Mouse (Mus musculus) A20 (cell line): ENCODE data around the gene Ubtd1.

Source experiments
- DNase-seq: peaks from one replicate; pipeline ENCODE4 v3.0.0-alpha.2; 2011; ENCODE audit warnings: low read depth, low spot score

The Ubtd1 gene

GRCm38 (mm10) chr19:41993484-41993883 is 11.9 kb downstream of the Ubtd1 start:
- no peak for DNase-seq

DNA sequence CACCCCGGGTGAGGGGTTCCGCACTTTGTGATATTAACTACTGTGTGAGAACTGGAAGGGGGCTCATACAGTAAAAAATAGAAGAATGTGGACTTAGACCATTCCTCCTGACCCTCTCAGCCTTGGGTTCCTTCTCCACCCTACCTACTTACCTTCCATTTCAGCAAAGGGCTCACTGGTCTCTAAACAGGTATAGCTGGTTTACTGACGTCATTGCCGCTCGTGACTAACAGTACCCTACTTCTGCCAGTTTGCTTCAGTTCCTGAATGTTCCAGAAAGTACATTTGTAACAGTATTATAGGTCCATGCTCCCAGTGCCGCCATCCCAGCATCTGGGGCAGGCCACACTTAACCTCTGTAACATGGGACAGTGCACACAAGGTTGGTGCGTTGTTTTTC is 12.5 kb downstream of the Ubtd1 start:
- no peak for DNase-seq

DNA sequence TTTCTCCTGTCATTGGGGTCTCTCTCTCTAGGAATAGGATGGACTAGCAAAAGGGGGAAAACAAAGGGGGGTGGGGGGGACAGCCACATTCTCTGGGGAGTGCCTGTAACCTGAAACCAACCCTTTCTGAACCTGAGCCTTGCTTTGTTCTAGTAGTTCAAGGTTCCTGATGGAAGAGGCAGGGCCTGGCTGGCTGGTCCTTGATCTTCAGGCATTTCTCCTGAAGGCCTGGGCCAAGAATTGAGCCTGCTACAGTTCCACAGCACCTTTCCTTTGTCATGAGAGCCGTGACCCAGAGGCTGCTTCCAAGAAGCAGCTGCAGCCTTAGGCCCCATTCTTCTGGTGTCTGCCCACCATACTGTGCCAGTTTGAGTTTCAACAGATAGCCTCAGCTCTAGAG is 13.9 kb downstream of the Ubtd1 start:
- no peak for DNase-seq

GRCm38 (mm10) chr19:41997090-41997489 is 15.5 kb downstream of the Ubtd1 start:
- no peak for DNase-seq

- no peak for DNase-seq
Measured at GRCm38 (mm10) chr19:41998770-41999548, 17.4 kb downstream of the Ubtd1 start.

DNA sequence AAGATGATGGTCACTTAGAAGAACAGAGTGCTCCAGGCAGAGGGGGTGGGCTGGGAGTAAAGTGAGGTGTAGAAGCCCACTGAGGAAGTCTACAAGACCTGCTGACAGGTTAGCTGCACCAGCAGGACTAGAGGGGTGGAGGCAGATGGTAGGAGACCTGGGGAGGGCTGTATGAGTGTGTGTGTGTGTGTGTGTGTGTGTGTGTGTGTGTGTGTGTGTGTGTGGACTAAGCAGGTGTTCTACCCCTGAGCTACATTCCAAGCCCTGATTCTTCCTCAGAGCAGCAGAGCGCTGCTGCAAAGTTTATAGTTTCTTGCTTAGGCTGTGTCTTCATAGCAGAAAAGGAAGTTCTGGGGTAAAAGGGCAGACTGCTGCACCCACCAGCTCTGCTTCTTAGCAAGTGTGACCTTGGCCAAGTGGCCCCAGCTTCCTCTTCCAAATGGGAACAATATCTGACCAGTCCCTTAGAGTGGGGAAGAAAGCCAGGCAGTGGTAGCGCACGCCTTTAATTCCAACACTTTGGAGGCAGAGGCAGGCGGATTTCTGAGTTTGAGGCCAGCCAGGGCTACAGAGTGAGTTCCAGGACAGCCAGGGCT is 18.2 kb downstream of the Ubtd1 start:
- DNase-seq, result no peak

DNA sequence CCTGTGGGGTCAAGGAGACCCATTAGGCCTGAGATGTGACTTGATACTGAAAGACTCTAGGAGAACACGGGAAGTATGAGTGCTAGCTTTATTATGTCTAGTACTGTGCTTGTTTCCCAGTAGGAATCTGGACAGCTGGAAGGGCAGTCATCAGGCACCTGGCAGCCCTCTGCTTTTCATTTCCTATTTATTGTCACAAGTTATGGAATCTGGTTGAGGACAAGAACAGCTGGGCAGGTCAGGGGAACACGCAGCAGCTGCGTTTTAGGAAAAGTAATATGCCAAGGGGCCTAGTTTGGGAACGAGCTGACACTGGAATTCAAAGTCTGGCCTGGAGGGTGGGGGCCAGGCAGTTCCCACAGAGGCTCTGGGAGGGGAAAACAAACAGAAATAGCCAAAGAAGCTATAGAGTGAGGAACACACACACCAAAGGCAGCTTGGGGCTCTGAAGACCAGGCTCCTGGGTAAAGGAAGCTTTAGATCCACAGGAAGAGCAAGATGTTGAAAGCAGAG is 18.9 kb downstream of the Ubtd1 start:
- no peak for DNase-seq

- DNase-seq, result no peak
Measured at GRCm38 (mm10) chr19:42001253-42001980, 19.9 kb downstream of the Ubtd1 start.

GRCm38 (mm10) chr19:42004258-42004657 is 22.7 kb downstream of the Ubtd1 start:
- no peak for DNase-seq

GRCm38 (mm10) chr19:42005616-42006015 is 24.1 kb downstream of the Ubtd1 start:
- DNase-seq, result no peak

GRCm38 (mm10) chr19:42006568-42006967 is 25.0 kb downstream of the Ubtd1 start:
- no peak for DNase-seq

DNA sequence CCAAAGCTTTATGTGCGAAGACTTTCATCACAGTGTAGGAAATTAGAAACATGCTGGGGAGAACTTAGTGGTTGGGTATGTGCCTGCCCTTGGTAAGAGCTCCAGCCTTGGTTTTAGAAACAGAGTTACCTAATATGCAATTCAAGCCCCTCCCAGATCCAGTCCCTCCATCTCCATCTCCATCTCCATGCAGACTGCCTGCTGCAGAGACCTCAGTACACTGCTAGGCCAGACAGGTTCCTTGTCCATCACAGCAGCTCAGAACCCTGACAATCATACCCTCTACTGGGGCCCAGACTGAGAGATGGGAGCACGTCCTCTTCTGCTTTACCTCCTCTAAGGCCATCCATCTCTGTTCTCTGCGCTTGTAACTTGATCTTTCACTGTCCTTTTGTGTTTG is 27.0 kb downstream of the Ubtd1 start:
- no peak for DNase-seq

DNA sequence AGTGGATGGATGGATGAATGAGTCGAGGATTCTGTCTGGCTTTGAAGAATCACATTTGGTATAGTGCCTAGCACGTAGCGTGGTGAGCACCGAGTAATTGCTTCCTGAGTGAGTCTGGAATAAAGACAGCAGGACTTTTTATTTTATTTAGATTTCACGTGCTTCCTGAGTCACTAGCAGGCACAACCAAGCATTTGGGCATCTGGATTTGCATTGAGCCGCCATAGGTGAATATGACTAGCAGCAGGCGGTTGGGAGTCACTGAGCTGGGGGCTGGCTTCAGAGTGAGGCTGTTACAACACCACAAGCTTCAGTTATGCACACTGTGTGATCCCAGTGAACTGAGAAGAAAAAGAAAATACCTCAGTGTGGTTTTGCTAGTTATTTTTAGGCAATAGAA is 27.5 kb downstream of the Ubtd1 start:
- no peak for DNase-seq

GRCm38 (mm10) chr19:42010436-42010835 is 28.9 kb downstream of the Ubtd1 start:
- DNase-seq, result no peak

DNA sequence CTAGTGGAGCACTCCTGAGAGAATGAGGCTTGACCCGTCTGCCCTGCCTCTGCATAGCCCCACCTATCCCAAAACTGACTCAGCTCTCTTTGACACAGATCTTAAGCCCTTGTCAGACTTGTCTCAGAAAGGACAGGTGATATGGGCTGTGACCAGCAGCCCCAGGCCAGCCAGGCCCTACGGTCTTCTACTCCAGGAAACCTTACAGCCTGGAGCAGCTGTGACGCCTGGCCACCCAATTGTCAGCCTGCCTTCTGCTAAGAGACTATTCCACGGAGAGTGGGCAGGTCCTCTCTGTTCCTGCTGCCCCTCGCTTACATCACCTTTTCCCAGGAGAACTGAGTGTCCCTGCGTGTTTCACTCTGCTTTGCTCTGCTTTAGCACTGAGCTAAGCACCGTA is 29.6 kb downstream of the Ubtd1 start:
- no peak for DNase-seq

- no peak for DNase-seq
Measured at GRCm38 (mm10) chr19:42014231-42014825, 32.8 kb downstream of the Ubtd1 start.

- no peak for DNase-seq
Measured at GRCm38 (mm10) chr19:42015001-42015400, 33.4 kb downstream of the Ubtd1 start.

DNA sequence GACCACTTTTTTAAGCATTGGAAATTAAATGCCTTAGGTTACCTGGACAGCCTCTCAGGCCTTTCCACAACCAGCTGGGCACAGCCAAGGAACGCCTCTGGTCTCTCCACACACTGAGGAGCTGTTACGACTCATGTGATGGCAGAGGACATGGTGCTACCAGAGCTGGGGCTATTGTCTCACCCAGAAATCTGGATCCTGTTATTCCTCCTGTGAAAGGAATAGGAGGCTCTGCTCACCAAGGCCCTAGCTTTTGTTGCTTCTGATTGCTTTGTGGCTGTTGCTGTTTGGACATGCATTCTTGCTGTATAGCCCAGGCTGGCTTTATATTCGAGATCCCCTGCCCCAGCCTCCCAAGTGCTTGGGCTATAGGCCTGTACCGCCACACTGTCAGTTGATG is 34.7 kb downstream of the Ubtd1 start:
- no peak for DNase-seq

DNA sequence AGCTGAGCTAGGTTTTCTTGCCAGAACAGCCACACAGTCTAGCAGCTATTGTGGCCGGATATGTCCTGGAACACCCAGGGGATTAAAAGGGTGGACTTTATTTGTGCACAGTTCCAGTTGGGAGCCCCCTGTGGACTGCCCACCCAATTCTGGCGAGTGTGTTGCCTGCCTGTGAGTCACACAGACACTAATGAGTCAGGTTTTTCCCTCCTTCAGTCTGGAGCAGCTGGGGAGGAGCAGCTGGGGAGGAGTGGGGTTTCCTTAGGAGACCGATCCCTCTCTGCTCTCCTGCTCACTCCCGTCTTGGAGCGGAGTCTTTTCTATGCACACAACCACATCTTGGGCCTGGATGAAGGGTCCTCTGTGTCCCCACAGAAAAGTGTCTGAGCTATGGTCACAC is 35.3 kb downstream of the Ubtd1 start:
- DNase-seq, result no peak

- no peak for DNase-seq
Measured at GRCm38 (mm10) chr19:42017399-42018247, 36.1 kb downstream of the Ubtd1 start.

DNA sequence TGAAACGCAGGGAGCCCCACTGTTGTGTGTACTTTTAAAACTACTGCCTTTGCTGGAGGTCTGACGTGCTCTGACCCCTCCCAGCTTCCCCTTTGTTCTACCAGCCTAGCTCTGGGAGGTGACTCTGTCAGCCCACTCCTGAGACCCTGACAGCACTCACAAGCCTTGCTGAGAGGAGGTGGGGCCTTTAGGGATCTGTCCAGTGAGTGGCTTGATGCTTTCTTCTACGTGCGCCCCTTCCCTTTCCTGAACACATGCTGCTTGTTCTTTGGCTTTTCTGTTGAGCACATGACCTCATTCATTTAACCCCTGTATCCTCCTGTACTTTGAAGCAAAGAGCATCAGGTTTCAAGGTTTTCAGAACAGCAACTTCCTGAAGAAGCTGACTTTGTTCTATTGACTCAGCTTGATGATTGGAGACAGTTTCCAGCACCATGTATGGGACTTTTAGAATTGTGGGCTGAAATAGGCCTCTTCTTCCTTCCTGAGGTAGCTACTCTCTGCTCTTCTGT is 37.5 kb downstream of the Ubtd1 start:
- DNase-seq, result no peak
